Mouse (Mus musculus): ENCODE measurements at regions not wholly inside any gene's neighbourhood (a gene's known extent, or its start where the extent isn't known, plus 50 kb on each side); places are given as distances from the start of the nearest gene placed in this dataset.

DNA sequence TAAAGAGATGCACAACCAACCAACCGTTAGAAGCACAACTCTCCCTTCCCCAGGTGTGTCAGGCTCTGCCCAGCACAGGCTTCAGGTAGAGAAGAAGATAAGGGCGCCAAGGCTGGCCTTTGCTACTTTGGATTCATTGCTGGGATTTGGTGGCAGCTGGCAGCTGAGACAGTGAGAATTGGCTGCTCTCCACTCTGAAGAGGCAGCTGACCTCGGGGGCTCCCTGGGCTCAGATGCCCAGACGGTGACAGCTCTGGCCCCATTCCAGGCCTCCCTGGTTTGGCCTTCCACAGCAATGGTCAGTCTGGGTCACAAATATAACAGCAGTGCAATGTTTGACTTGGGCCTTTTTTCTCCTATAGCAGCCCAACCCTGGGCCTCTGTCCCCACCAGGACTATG, 411.9 kb downstream of the Bcor start:
- Histone ChIP-seq H3K27ac (replicated peaks; ENCODE audit: low read depth, low read length) (no peak overlapping the region), H3K4me3 (ENCODE audit: low read depth, low read length) (no peak overlapping the region), H3K4me2 (ENCODE audit: low read depth, severe bottlenecking) (no peak overlapping the region), H3K9ac (ENCODE audit: low read length) (no peak overlapping the region), H3K27me3 (ENCODE audit: control insufficient read depth, insufficient read depth, low read length) (no peaks in the 10 kb centered on the region), H3K4me1 (ENCODE audit: control insufficient read depth, insufficient read depth, low read length) (no peaks in the 10 kb centered on the region), H3K36me3 (ENCODE audit: control insufficient read depth, insufficient read depth, low read length) (no peaks in the 10 kb centered on the region), H3K9me3 (ENCODE audit: control insufficient read depth, low read length) (no peaks in the 10 kb centered on the region)
- DNase-seq (ENCODE audit: low spot score) = no peak
- no peak for ATAC-seq (ENCODE audit: insufficient number of reproducible peaks, low FRiP score, low TSS enrichment, low read depth)
- WGBS = 62% methylated on average over 4 of the region's 4 CpGs

GRCm38 (mm10) chrX:11752513-11752912, 407.6 kb downstream of the Bcor start:
- 80% methylated on average over 5 of the region's 5 CpGs for WGBS
- no peak for ATAC-seq (ENCODE audit: insufficient number of reproducible peaks, low FRiP score, low TSS enrichment, low read depth)
- Histone ChIP-seq H3K9me3 (ENCODE audit: control insufficient read depth, low read length) (no peaks in the 10 kb centered on the region), H3K27me3 (ENCODE audit: control insufficient read depth, insufficient read depth, low read length) (no peaks in the 10 kb centered on the region), H3K27ac (replicated peaks; ENCODE audit: low read depth, low read length) (no peak overlapping the region), H3K4me3 (ENCODE audit: low read depth, low read length) (no peak overlapping the region), H3K36me3 (ENCODE audit: control insufficient read depth, insufficient read depth, low read length) (no peaks in the 10 kb centered on the region), H3K4me2 (ENCODE audit: low read depth, severe bottlenecking) (no peak overlapping the region), H3K9ac (ENCODE audit: low read length) (no peak overlapping the region), H3K4me1 (ENCODE audit: control insufficient read depth, insufficient read depth, low read length) (no peaks in the 10 kb centered on the region)
- DNase-seq (ENCODE audit: low spot score) = no peak

- Histone ChIP-seq H3K27ac (replicated peaks; ENCODE audit: low read depth, low read length) (no peak overlapping the region), H3K9me3 (ENCODE audit: control insufficient read depth, low read length) (no peaks in the 10 kb centered on the region), H3K4me3 (ENCODE audit: low read depth, low read length) (no peak overlapping the region), H3K9ac (ENCODE audit: low read length) (no peak overlapping the region), H3K27me3 (ENCODE audit: control insufficient read depth, insufficient read depth, low read length) (no peaks in the 10 kb centered on the region), H3K4me2 (ENCODE audit: low read depth, severe bottlenecking) (no peak overlapping the region), H3K4me1 (ENCODE audit: control insufficient read depth, insufficient read depth, low read length) (no peaks in the 10 kb centered on the region), H3K36me3 (ENCODE audit: control insufficient read depth, insufficient read depth, low read length) (no peaks in the 10 kb centered on the region)
- ATAC-seq (ENCODE audit: insufficient number of reproducible peaks, low FRiP score, low TSS enrichment, low read depth) (no peak), DNase-seq (ENCODE audit: low spot score) (no peak)
- 24% methylated on average over 13 of the region's 13 CpGs for WGBS
Observed at GRCm38 (mm10) chrX:11752973-11753590, 407.1 kb downstream of the Bcor start.

- H3K27ac ChIP-seq (replicated peaks; ENCODE audit: low read depth, low read length) = no peak overlapping the region
- H3K4me2 ChIP-seq (ENCODE audit: low read depth, severe bottlenecking) = no peak overlapping the region
- no peak overlapping the region for H3K4me3 ChIP-seq (ENCODE audit: low read depth, low read length)
- no peak overlapping the region for H3K9ac ChIP-seq (ENCODE audit: low read length)
- no peaks in the 10 kb centered on the region for H3K27me3 ChIP-seq (ENCODE audit: control insufficient read depth, insufficient read depth, low read length)
- no peaks in the 10 kb centered on the region for H3K9me3 ChIP-seq (ENCODE audit: control insufficient read depth, low read length)
- no peaks in the 10 kb centered on the region for H3K4me1 ChIP-seq (ENCODE audit: control insufficient read depth, insufficient read depth, low read length)
- ATAC-seq (ENCODE audit: insufficient number of reproducible peaks, low FRiP score, low TSS enrichment, low read depth) = no peak
- no peak for DNase-seq (ENCODE audit: low spot score)
- H3K36me3 ChIP-seq (ENCODE audit: control insufficient read depth, insufficient read depth, low read length) = no peaks in the 10 kb centered on the region
- 95% methylated on average over 2 of the region's 2 CpGs for WGBS
Observed at GRCm38 (mm10) chrX:11755046-11755445, 405.1 kb downstream of the Bcor start.

DNA sequence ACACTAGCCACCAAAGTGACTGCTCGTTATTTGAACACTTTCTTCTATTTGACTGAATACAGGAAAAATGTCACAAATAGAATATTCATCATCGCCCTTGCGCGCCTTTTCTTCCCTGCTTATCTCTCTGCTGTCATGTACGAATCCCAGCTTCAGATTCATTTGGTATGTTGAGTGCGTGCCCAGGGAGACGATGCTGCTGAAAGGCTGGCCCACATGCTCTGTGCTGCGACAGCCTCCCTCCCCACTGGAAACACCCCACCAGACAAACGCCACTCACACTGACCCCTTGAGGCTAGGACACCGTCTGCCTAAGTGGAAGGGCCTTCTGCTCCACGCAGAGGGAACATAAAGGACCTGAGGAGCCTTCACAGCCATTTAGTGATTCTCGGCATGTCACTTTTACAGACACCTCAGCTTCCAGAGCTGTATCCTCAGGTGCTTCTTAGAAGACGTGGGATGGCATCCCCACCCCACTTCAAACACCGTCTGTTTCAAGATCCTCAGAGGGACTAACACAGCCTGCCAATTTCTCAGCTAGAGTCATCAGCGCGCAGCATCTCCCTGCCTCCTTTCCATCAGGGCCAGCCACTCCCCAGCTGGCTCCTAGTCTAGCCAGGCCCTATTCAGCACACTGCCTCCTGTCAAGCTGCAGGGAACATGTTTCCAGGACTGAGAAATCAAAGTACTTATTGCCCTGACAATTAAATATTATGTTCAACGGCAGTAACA, 396.6 kb downstream of the Bcor start:
- Histone ChIP-seq H3K4me3 (ENCODE audit: low read depth, low read length) (no peak overlapping the region), H3K9me3 (ENCODE audit: control insufficient read depth, low read length) (no peaks in the 10 kb centered on the region), H3K4me2 (ENCODE audit: low read depth, severe bottlenecking) (no peak overlapping the region), H3K27ac (replicated peaks; ENCODE audit: low read depth, low read length) (no peak overlapping the region), H3K4me1 (ENCODE audit: control insufficient read depth, insufficient read depth, low read length) (no peaks in the 10 kb centered on the region), H3K27me3 (ENCODE audit: control insufficient read depth, insufficient read depth, low read length) (no peaks in the 10 kb centered on the region), H3K9ac (ENCODE audit: low read length) (no peak overlapping the region), H3K36me3 (ENCODE audit: control insufficient read depth, insufficient read depth, low read length) (no peaks in the 10 kb centered on the region)
- 72% methylated on average over 17 of the region's 17 CpGs for WGBS
- ATAC-seq (ENCODE audit: insufficient number of reproducible peaks, low FRiP score, low TSS enrichment, low read depth) (no peak), DNase-seq (ENCODE audit: low spot score) (no peak)

DNA sequence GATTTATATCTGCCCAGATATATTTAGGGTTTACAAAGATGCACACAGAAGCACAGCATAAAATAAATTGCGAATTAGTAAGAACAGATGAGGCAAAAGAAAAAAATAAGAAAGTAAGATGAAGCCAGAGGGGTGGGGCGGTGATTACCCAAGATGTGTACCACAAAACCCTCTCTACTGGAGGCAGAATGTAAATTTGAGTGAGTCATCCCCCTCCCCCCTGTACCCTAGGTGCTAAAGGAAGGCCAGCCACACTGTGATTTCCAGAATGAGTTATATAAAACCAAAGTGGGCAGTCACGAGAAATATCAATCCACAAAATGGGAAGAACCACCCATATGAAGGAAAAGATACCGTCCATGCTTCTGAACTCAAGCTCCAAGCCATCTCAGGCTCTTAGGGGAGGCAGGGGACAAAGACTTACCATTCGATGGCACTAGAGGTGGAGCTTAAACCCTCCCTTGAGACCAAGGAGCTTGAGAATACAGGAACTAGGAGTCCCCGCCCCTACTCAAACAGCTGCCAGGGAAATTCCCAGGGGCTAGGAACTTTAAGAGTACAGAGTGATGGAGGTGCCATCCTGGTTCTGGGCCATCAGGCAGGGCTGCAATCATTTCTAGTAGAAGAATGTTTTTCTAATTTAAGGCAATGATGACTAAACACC, 383.8 kb downstream of the Bcor start:
- Histone ChIP-seq H3K9me3 (ENCODE audit: control insufficient read depth, low read length) (no peaks in the 10 kb centered on the region), H3K4me3 (ENCODE audit: low read depth, low read length) (no peak overlapping the region), H3K27me3 (ENCODE audit: control insufficient read depth, insufficient read depth, low read length) (no peaks in the 10 kb centered on the region), H3K4me1 (ENCODE audit: control insufficient read depth, insufficient read depth, low read length) (no peaks in the 10 kb centered on the region), H3K27ac (replicated peaks; ENCODE audit: low read depth, low read length) (no peak overlapping the region), H3K9ac (ENCODE audit: low read length) (no peak overlapping the region), H3K4me2 (ENCODE audit: low read depth, severe bottlenecking) (no peak overlapping the region), H3K36me3 (ENCODE audit: control insufficient read depth, insufficient read depth, low read length) (no peaks in the 10 kb centered on the region)
- no peak for ATAC-seq (ENCODE audit: insufficient number of reproducible peaks, low FRiP score, low TSS enrichment, low read depth)
- WGBS = 67% methylated on average over 6 of the region's 6 CpGs
- no peak for DNase-seq (ENCODE audit: low spot score)

DNA sequence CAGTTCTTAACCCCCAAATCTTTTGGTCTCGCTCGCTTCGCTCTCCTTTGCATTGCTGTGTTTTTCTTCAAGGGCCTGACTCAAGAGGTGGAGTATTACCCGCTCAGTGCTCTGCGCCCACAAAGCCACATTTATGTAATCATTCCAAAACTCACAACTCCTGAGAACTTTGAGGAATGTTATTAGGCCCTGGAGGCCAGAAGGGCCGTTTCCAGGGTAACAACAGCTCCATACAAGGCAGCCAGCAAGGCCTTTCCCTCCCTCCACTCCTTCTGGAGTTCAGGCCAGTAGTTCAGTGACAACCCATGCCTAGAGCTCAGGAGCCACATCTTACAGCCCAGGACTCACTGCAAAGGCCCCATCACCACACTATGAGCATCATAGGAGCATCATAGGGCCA, 365.1 kb downstream of the Bcor start:
- H3K4me1 ChIP-seq (ENCODE audit: control insufficient read depth, insufficient read depth, low read length) = no peaks in the 10 kb centered on the region
- H3K4me2 ChIP-seq (ENCODE audit: low read depth, severe bottlenecking) = no peak overlapping the region
- no peak overlapping the region for H3K4me3 ChIP-seq (ENCODE audit: low read depth, low read length)
- no peak overlapping the region for H3K27ac ChIP-seq (replicated peaks; ENCODE audit: low read depth, low read length)
- DNase-seq (ENCODE audit: low spot score) (peak; percentile 23), ATAC-seq (ENCODE audit: insufficient number of reproducible peaks, low FRiP score, low TSS enrichment, low read depth) (no peak)
- no peaks in the 10 kb centered on the region for H3K9me3 ChIP-seq (ENCODE audit: control insufficient read depth, low read length)
- 71% methylated on average over 6 of the region's 6 CpGs for WGBS
- no peak overlapping the region for H3K9ac ChIP-seq (ENCODE audit: low read length)
- peaks cover 3% of the 10 kb centered on the region; the same call in 1 of the 2 replicates for H3K27me3 ChIP-seq (ENCODE audit: control insufficient read depth, insufficient read depth, low read length)
- no peaks in the 10 kb centered on the region for H3K36me3 ChIP-seq (ENCODE audit: control insufficient read depth, insufficient read depth, low read length)

DNA sequence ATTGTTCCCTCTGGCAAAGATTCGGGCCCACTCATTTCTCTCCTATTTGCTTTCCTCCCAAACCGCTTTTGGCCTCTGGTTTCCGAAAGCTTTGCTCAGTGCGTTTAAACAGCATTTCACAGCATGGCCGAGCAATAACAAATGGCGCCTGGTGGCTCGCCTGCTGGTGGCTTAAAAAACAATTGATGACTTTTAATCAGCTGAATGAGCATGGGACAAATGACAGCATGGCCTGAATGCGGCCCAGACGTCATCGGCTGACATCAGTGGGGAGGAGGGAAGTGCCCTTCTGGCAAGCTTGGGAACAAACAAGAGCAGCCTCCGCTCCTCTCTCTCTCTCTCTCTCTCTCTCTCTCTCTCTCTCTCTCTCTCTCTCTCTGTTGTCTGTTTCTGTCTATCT, 362.3 kb downstream of the Bcor start:
- H3K4me1 ChIP-seq (ENCODE audit: control insufficient read depth, insufficient read depth, low read length) = peaks cover under 1% of the 10 kb centered on the region; the same call in 1 of the 2 replicates
- no peak overlapping the region for H3K4me2 ChIP-seq (ENCODE audit: low read depth, severe bottlenecking)
- peak; percentile 32 for DNase-seq (ENCODE audit: low spot score)
- no peak for ATAC-seq (ENCODE audit: insufficient number of reproducible peaks, low FRiP score, low TSS enrichment, low read depth)
- WGBS = 23% methylated on average over 11 of the region's 11 CpGs
- no peak overlapping the region for H3K9ac ChIP-seq (ENCODE audit: low read length)
- no peak overlapping the region for H3K4me3 ChIP-seq (ENCODE audit: low read depth, low read length)
- no peaks in the 10 kb centered on the region for H3K36me3 ChIP-seq (ENCODE audit: control insufficient read depth, insufficient read depth, low read length)
- no peak overlapping the region for H3K27ac ChIP-seq (replicated peaks; ENCODE audit: low read depth, low read length)
- H3K27me3 ChIP-seq (ENCODE audit: control insufficient read depth, insufficient read depth, low read length) = peaks cover 3% of the 10 kb centered on the region; the same call in 1 of the 2 replicates
- H3K9me3 ChIP-seq (ENCODE audit: control insufficient read depth, low read length) = no peaks in the 10 kb centered on the region
